Mouse (Mus musculus) forebrain, embryonic 11.5 days (tissue): ENCODE measurements around the gene Acad10. TPM values are rescaled to one million over a fixed set of nuclear protein-coding genes. Genes with fewer than 3 reads are reported as not detected.
A peak's percentile ranks its signal among the peaks of the same experiment; 100 is the strongest.

ENCODE experiments used
- ATAC-seq: fragments of 200-750 bp; cut with Nextera tagmentation; replicated peaks from 2 replicates; pipeline ENCODE4 v1.8.0; 2017; ENCODE audit warnings: moderate TSS enrichment; ENCODE audit not compliant: low FRiP score
- DNase-seq: peaks from one replicate; pipeline ENCODE4 v3.0.0-alpha.2; 2017; ENCODE audit warnings: low spot score
- H3K27ac ChIP-seq: fragments of 300-500 bp; sonication (generic); 2 replicates; pipeline ENCODE4 v1.5.1; 2014; ENCODE audit warnings: low read depth, low read length
- H3K27me3 ChIP-seq: fragments of 300-500 bp; sonication (generic); 2 replicates; pipeline ENCODE4 v1.6.1; 2014; ENCODE audit warnings: mild to moderate bottlenecking, low read length, mixed read lengths; ENCODE audit not compliant: control insufficient read depth, insufficient read depth
- H3K36me3 ChIP-seq: fragments of 300-500 bp; sonication (generic); 2 replicates; pipeline ENCODE4 v1.6.1; 2014; ENCODE audit warnings: mild to moderate bottlenecking, low read length, moderate library complexity, mixed read lengths; ENCODE audit not compliant: control insufficient read depth, insufficient read depth
- H3K4me1 ChIP-seq: fragments of 300-500 bp; sonication (generic); replicated peaks from 2 replicates; pipeline ENCODE4 v1.6.1; 2014; ENCODE audit warnings: low read length, mixed read lengths; ENCODE audit not compliant: control insufficient read depth, insufficient read depth
- H3K4me2 ChIP-seq: fragments of 300-500 bp; sonication (generic); 2 replicates; pipeline ENCODE4 v1.6.1; 2014; ENCODE audit warnings: low read depth, mild to moderate bottlenecking, low read length, moderate library complexity, mixed read lengths; ENCODE audit not compliant: severe bottlenecking
- H3K4me3 ChIP-seq: fragments of 300-500 bp; sonication (generic); 2 replicates; pipeline ENCODE4 v1.5.1; 2014; ENCODE audit warnings: low read depth, low read length
- H3K9ac ChIP-seq: fragments of 300-500 bp; sonication (generic); 2 replicates; pipeline ENCODE4 v1.6.1; 2014; ENCODE audit warnings: low read length
- H3K9me3 ChIP-seq: fragments of 300-500 bp; sonication (generic); 2 replicates; pipeline ENCODE4 v1.6.1; 2016; ENCODE audit warnings: low read length, mixed read lengths; ENCODE audit not compliant: control insufficient read depth
- WGBS: fragments of 180-500 bp; shearing (Covaris S2); extraction: QIAGEN DNeasy Blood & Tissue Kit; methylation state at CpG from one replicate; pipeline ENCODE4 v1.1.7; 2014; 5-methylcytosine and 5-hydroxymethylcytosine counted together
- polyA plus RNA-seq: library from polyadenylated mRNA; unstranded; fragments of >200 nt; fragmentation: Nextera tagmentation; extraction: Ambion mirVana; gene quantifications from 2 replicates; pipeline ENCODE4 v1.2.1, GENCODE M21; 2014

Gene Acad10
- 1.9 TPM in 2 replicates for polyA plus RNA-seq

- peak within 1 kb of the TSS; percentile 93 for H3K9ac ChIP-seq
- no peaks in the 10 kb centered on the region for H3K27me3 ChIP-seq
- peak within 1 kb of the TSS; percentile 87 for H3K4me2 ChIP-seq
- peaks cover 6% of the 10 kb centered on the region; the same call in 1 of the 2 replicates for H3K4me1 ChIP-seq
- WGBS = 2% methylated on average over 63 of the region's 85 CpGs
- peak; percentile 80 for ATAC-seq
- DNase-seq = peak; percentile 97
- peak within 1 kb of the TSS; percentile 94 for H3K4me3 ChIP-seq
- 0 out of 2 replicates have a peak within 1 kb of the TSS, but pooled peaks have one; percentile 15 for H3K27ac ChIP-seq
- no peaks in the 10 kb centered on the region; the same call in 1 of the 2 replicates for H3K36me3 ChIP-seq
- H3K9me3 ChIP-seq = no peaks in the 10 kb centered on the region
Measured at GRCm38 (mm10) chr5:121660059-121660896, at the start of gene Acad10, which contains the start of gene Brap. TSS of gene Acad10 (minus strand) at chr5:121660514. TSS of gene Brap (plus strand) at chr5:121660563.

- Histone ChIP-seq H3K9ac (peak overlapping the region; percentile 33; the same call in 1 of the 2 replicates), H3K4me1 (0 out of 2 replicates have a peak, but pooled peaks cover 2% of the 10 kb centered on the region), H3K9me3 (no peaks in the 10 kb centered on the region), H3K36me3 (no peaks in the 10 kb centered on the region), H3K4me3 (0 out of 2 replicates have a peak overlapping the region, but pooled peaks have one; percentile 12), H3K27ac (no peak overlapping the region), H3K4me2 (peak overlapping the region; percentile 44), H3K27me3 (no peaks in the 10 kb centered on the region)
- DNase-seq (peak; percentile 56), ATAC-seq (no peak)
- 6% methylated on average over 20 of the region's 20 CpGs for WGBS
Measured at GRCm38 (mm10) chr5:121704512-121705248, 44.4 kb upstream of the Acad10 start.

GRCm38 (mm10) chr5:121703341-121703740 is 43.0 kb upstream of the Acad10 start:
- Histone ChIP-seq H3K27ac (no peak overlapping the region), H3K27me3 (no peaks in the 10 kb centered on the region), H3K36me3 (no peaks in the 10 kb centered on the region), H3K9me3 (no peaks in the 10 kb centered on the region), H3K9ac (no peak overlapping the region), H3K4me3 (no peak overlapping the region), H3K4me2 (no peak overlapping the region), H3K4me1 (0 out of 2 replicates have a peak, but pooled peaks cover 2% of the 10 kb centered on the region)
- 82% methylated on average over 1 of the region's 1 CpGs for WGBS
- DNase-seq (no peak), ATAC-seq (no peak)

- Histone ChIP-seq H3K36me3 (no peaks in the 10 kb centered on the region), H3K9ac (no peak overlapping the region), H3K9me3 (no peaks in the 10 kb centered on the region), H3K27me3 (no peaks in the 10 kb centered on the region), H3K27ac (no peak overlapping the region), H3K4me1 (0 out of 2 replicates have a peak, but pooled peaks cover 2% of the 10 kb centered on the region), H3K4me2 (no peak overlapping the region), H3K4me3 (no peak overlapping the region)
- 64% methylated on average over 8 of the region's 8 CpGs for WGBS
- no peak for DNase-seq
- no peak for ATAC-seq
Measured at GRCm38 (mm10) chr5:121701111-121701769, 40.9 kb upstream of the Acad10 start.

GRCm38 (mm10) chr5:121700496-121700895 is 40.2 kb upstream of the Acad10 start:
- no peak overlapping the region for H3K9ac ChIP-seq
- no peaks in the 10 kb centered on the region for H3K27me3 ChIP-seq
- DNase-seq (no peak), ATAC-seq (no peak)
- no peak overlapping the region for H3K4me2 ChIP-seq
- no peaks in the 10 kb centered on the region for H3K36me3 ChIP-seq
- H3K4me3 ChIP-seq = no peak overlapping the region
- H3K27ac ChIP-seq = no peak overlapping the region
- H3K9me3 ChIP-seq = no peaks in the 10 kb centered on the region
- WGBS = 31% methylated on average over 11 of the region's 11 CpGs
- 0 out of 2 replicates have a peak, but pooled peaks cover 2% of the 10 kb centered on the region for H3K4me1 ChIP-seq

GRCm38 (mm10) chr5:121699891-121700290 is 39.6 kb upstream of the Acad10 start:
- Histone ChIP-seq H3K36me3 (no peaks in the 10 kb centered on the region), H3K27me3 (no peaks in the 10 kb centered on the region), H3K4me1 (0 out of 2 replicates have a peak, but pooled peaks cover under 1% of the 10 kb centered on the region), H3K27ac (no peak overlapping the region), H3K4me2 (no peak overlapping the region), H3K4me3 (no peak overlapping the region), H3K9me3 (no peaks in the 10 kb centered on the region), H3K9ac (no peak overlapping the region)
- 54% methylated on average over 5 of the region's 5 CpGs for WGBS
- no peak for DNase-seq
- ATAC-seq = no peak

GRCm38 (mm10) chr5:121696761-121697160 is 36.4 kb upstream of the Acad10 start:
- no peak overlapping the region for H3K27ac ChIP-seq
- H3K4me1 ChIP-seq = no peaks in the 10 kb centered on the region
- H3K36me3 ChIP-seq = no peaks in the 10 kb centered on the region
- DNase-seq (no peak), ATAC-seq (no peak)
- H3K9me3 ChIP-seq = no peaks in the 10 kb centered on the region
- H3K4me3 ChIP-seq = no peak overlapping the region
- no peak overlapping the region for H3K9ac ChIP-seq
- no peaks in the 10 kb centered on the region for H3K27me3 ChIP-seq
- 50% methylated on average over 6 of the region's 6 CpGs for WGBS
- no peak overlapping the region for H3K4me2 ChIP-seq

DNA sequence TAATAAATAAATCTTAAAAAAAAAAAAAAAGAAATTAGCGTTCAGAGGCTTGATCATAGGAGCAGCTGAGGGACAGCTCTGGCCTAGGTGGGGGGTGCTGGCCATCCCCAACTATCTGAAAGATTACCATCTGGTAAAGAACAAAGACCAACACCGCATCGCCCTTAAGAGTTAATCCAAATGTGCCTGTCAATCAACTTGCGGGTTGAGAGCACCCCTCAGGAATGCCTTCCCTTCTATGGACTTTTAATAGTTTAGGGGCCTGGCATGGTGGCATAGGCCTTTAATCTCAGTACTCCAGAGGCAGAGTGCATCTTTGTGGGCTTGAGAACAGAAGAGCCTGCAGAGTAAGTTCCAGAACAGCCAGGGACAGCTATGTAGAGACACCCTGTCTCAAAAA is 32.6 kb upstream of the Acad10 start:
- ATAC-seq (no peak), DNase-seq (no peak)
- H3K4me2 ChIP-seq = no peak overlapping the region
- H3K4me3 ChIP-seq = no peak overlapping the region
- H3K36me3 ChIP-seq = no peaks in the 10 kb centered on the region
- H3K27ac ChIP-seq = no peak overlapping the region
- WGBS = 81% methylated on average over 4 of the region's 4 CpGs
- no peaks in the 10 kb centered on the region for H3K9me3 ChIP-seq
- no peak overlapping the region for H3K9ac ChIP-seq
- H3K27me3 ChIP-seq = no peaks in the 10 kb centered on the region
- H3K4me1 ChIP-seq = no peaks in the 10 kb centered on the region
